Mouse (Mus musculus): ENCODE data around the gene Olfr668.
"Not testable (repeated sequence)": the region's sequence is repeated elsewhere in the genome, so short reads cannot be mapped to it uniquely, and the experiment has no call there.

Gene Olfr668

DNA sequence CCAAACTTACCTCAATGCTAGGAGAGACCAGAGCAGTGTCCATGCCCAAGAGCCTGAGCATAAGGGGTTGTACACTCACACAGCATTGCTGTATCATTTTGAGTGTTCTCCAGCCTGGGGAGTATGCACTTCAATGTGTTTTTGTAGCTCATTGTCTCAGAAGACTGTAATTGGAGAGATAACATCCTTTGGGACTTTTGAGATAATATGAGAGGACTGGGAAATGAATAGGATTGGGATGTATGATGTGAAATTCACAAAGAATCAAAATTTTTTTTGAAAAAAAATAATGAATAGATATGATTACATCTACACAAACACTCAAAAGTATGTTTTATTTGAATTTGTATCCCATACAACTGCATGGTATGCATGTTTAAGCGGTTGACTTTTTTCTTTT lies at the start of gene Olfr668:
Gene Olfr668 (minus strand): TSS at position 101 of the 400 bp plus-strand sequence.
- DNase-seq (ENCODE audit: low spot score), result no peak

DNA sequence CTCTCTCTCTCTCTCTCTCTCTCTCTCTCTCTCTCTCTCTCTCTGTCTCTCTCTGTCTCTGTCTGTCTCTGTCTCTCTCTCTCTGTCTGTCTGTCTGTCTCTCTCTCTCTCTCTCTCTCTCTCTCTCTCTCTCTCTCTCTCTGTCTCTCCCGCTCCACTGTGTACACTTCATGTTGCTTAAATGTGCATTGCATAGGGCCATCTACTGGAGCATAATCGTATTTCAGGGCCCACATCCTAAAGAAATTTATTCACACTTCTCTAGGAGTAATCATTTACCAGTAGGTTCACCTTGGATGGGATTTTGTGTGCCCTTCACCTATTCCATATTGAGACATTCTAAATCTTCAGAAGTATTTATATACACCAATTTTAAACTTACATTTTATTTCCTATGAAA lies 44.6 kb upstream of the Olfr668 start:
- not testable (repeated sequence) for DNase-seq (ENCODE audit: low spot score)

DNA sequence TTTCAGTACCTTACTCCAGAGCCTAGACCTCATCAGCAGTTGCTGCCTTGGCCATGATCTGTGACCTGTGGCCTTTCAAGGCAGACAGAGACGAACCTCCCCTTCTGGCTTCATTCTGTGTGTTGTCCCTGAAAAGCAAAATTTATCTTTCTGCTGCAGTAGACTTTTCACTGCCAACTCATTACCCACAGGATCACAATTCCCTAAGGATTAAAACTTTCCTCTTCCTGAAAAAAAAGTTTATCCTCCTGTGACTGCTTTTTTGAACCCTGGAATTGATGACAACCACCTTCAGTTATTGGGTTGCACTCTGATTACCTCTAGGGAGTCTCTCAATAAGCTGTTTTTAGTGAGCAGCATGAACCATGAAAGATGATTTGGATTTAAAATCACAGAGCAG lies 34.7 kb upstream of the Olfr668 start, which contains the start of gene Olfr670:
Gene Olfr670 (minus strand): TSS at position 101 of the 400 bp plus-strand sequence.
- no peak for DNase-seq (ENCODE audit: low spot score)

DNA sequence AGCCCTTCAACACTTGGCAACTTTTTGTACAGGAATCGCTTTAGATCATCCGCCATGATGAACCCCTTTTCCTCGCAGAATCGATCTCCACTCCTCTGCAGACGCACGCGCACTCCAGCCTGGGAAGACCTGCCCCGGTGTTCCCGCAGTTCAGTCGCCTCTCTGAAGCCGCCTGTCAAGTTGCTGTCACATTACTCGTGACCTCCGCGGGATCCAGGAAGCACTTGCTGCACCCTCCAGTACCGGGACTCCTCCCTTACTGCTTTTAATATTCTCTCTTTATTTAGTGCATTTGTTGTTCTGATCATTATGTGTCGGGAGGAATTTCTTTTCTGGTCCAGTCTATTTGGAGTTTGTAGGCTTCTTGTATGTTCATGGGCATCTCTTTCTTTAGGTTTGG lies 22.4 kb upstream of the Olfr668 start:
- not testable (repeated sequence) for DNase-seq (ENCODE audit: low spot score)

DNA sequence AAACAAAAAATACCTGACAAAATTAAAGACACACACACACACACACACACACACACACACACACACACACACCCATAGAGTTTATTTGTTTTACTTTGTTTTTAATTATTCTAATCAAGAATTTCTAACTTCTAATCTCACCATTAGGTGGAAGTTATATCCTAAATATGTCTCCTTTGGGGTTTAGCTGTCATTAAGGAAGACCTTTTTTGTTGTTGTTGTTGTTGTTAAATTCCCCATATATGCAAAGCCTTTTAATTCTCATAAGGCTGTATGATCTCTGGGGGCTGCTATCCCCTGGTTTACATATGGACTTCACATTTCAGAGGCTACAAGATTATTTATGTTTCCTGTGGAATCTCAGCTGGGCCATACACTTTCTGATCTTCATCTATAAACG lies 6.1 kb upstream of the Olfr668 start, which contains the start of gene Olfr669:
Gene Olfr669 (plus strand): TSS at position 301 of the 400 bp plus-strand sequence.
- no peak for DNase-seq (ENCODE audit: low spot score)

DNA sequence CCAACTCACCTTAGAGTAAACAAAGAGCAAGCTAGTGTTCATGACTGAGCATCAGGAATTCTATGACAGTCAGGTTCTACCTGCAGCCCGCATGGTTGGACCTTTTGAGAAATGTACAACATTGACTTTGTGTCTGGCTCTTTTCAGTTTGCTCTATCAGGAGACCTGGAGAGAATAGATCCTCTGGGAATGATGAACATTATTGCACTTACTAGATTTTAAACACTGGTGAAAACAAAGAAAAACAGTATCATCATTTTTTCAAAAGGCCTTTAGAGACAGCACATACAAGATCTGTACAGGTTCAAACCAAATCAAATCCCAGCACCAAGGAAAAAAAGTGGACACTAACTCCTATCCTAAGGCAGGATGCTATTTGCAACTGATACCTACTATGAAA lies 6.5 kb downstream of the Olfr668 start, which contains the start of gene Olfr667:
Gene Olfr667 (minus strand): TSS at position 101 of the 400 bp plus-strand sequence.
- DNase-seq (ENCODE audit: low spot score), result no peak

DNA sequence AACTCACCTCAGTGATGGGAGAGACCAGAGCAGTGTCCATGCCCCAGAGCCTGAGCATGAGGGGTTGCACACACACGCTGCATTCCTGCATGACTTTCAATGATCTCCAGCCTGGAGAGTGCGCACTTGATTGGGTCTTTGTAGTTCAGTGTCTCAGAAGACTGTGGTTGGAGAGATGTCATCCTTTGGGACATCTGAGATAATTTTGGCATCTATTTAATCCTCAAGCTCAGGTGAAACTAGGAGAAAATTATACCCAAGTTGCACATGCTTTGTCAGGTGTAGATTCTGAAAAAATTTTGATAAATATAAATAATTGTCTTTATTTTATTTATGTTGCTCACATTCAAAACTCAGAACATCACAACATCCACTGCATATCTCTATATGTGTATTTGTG lies 32.0 kb downstream of the Olfr668 start, which contains the start of gene Olfr666:
Gene Olfr666 (minus strand): TSS at position 101 of the 400 bp plus-strand sequence.
- no peak for DNase-seq (ENCODE audit: low spot score)

DNA sequence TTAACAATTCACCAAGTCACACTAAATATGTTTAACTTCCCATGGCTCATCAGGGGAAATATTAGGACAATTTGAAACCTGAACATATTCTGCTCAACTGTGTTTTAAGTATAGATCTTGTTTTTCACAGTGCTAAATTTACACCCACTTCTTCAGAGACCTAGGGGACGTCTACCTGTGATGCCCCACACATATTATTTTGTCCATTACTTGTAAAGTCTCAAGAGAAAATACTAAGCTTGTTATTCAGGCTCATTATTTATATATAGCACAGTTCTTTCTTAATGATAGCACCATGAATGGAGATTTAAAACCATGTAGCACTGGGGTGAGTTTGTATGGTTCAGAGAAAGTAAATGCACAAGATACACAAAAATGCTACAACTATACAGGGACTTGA lies 50.1 kb downstream of the Olfr668 start, which contains the start of gene Olfr665:
Gene Olfr665 (plus strand): TSS at position 301 of the 400 bp plus-strand sequence.
- DNase-seq (ENCODE audit: low spot score), result no peak
